Mouse (Mus musculus) 3T3-L1 (cell line): Measurements from ENCODE around the gene Cnih4.

ENCODE experiments used
- DNase-seq: peaks from one replicate; pipeline ENCODE4 v3.0.0-alpha.2; 2015; ENCODE audit warnings: low read depth, low spot score

The Cnih4 gene

GRCm38 (mm10) chr1:181211403-181211919, 67.0 kb downstream of the Cnih4 start:
- DNase-seq: peak; percentile 16

GRCm38 (mm10) chr1:181211920-181212633, 67.6 kb downstream of the Cnih4 start, which contains the start of gene Wdr26:
Gene Wdr26 (minus strand): TSS chr1:181212001.
- DNase-seq: peak; percentile 85

GRCm38 (mm10) chr1:181214296-181215035, 70.0 kb downstream of the Cnih4 start:
- no peak for DNase-seq

GRCm38 (mm10) chr1:181216315-181216714, 71.8 kb downstream of the Cnih4 start:
- DNase-seq: no peak
